Mouse (Mus musculus) bone marrow, adult 2 months (tissue): ENCODE measurements around the gene Gm4450. TPM values are rescaled to one million over a fixed set of nuclear protein-coding genes. Genes with fewer than 3 reads are reported as not detected.
A peak's percentile ranks its signal among the peaks of the same experiment; 100 is the strongest.
"Not testable (repeated sequence)": the region's sequence is repeated elsewhere in the genome, so short reads cannot be mapped to it uniquely, and the experiment has no call there.

ENCODE experiments used
- H3K27ac ChIP-seq: fragments of 200-500 bp; 2 replicates; pipeline ENCODE4 v1.5.1; 2012; ENCODE audit warnings: low read depth, mild to moderate bottlenecking, control low read depth, inconsistent platforms, low read length; ENCODE audit not compliant: control insufficient read depth, poor library complexity, insufficient read depth
- H3K4me1 ChIP-seq: fragments of 200-500 bp; 2 replicates; pipeline ENCODE4 v1.6.1; 2011; ENCODE audit warnings: low read length; ENCODE audit not compliant: control insufficient read depth, insufficient read depth
- H3K4me3 ChIP-seq: fragments of 200-500 bp; replicated peaks from 2 replicates; pipeline ENCODE3; 2011; ENCODE audit warnings: mild to moderate bottlenecking, low read depth, low read length, control low read depth; ENCODE audit not compliant: control insufficient read depth
- CTCF ChIP-seq: fragments of 200-500 bp; IDR thresholded peaks from 2 replicates; pipeline ENCODE4 v1.5.1; 2011; ENCODE audit warnings: low read length, control low read depth; ENCODE audit not compliant: control insufficient read depth, insufficient read depth
- POLR2A ChIP-seq: fragments of 200-500 bp; IDR thresholded peaks from 2 replicates; pipeline ENCODE4 v1.6.1; 2011; ENCODE audit warnings: low read depth, mild to moderate bottlenecking, control low read depth, low read length, borderline replicate concordance; ENCODE audit not compliant: control insufficient read depth
- WGBS: fragments of 180-500 bp; shearing (Covaris S2); methylation state at CpG from one replicate; pipeline ENCODE4 v1.1.7; 2018; 5-methylcytosine and 5-hydroxymethylcytosine counted together
- polyA plus RNA-seq: library from polyadenylated mRNA; stranded (reverse); fragments of >200 nt; gene quantifications from 2 replicates; pipeline ENCODE4 v1.2.4, GENCODE M21; 2011; ENCODE audit warnings: low replicate concordance; ENCODE audit not compliant: missing spikeins, insufficient read depth, insufficient read length

Gm4450 gene
- polyA plus RNA-seq, 1 experiment = 0.97 TPM

- peaks cover 6% of the 10 kb centered on the region for H3K4me1 ChIP-seq
These were observed 37.7 kb downstream of the Gm4450 start for GRCm38 (mm10) chr3:98418991-98419785.

GRCm38 (mm10) chr3:98417328-98417727 lies 39.6 kb downstream of the Gm4450 start:
- TF ChIP-seq POLR2A = no peak
- TF ChIP-seq CTCF = no peak
- Histone ChIP-seq H3K27ac (no peak overlapping the region), H3K4me3 (no peak overlapping the region), H3K4me1 (peaks cover 6% of the 10 kb centered on the region)
- WGBS = 5% methylated on average over 4 of the region's 4 CpGs

More at GRCm38 (mm10) chr3:98418991-98419785, 37.7 kb downstream of the Gm4450 start:
- TF ChIP-seq POLR2A = no peak
- TF ChIP-seq CTCF = no peak
- H3K4me3 ChIP-seq = no peak overlapping the region
- H3K27ac ChIP-seq = no peak overlapping the region
- 84% methylated on average over 6 of the region's 6 CpGs for WGBS

- H3K4me3 ChIP-seq = no peak overlapping the region
- H3K4me1 ChIP-seq = peaks cover 6% of the 10 kb centered on the region
- 28% methylated on average over 5 of the region's 5 CpGs for WGBS
- no peak overlapping the region for H3K27ac ChIP-seq
- no peak for TF ChIP-seq CTCF
- no peak for TF ChIP-seq POLR2A
These were observed 40.3 kb downstream of the Gm4450 start for GRCm38 (mm10) chr3:98416426-98417250.

GRCm38 (mm10) chr3:98414296-98414695 lies 42.6 kb downstream of the Gm4450 start:
- TF ChIP-seq CTCF (no peak), POLR2A (no peak)
- Histone ChIP-seq H3K4me1 (peaks cover 6% of the 10 kb centered on the region), H3K4me3 (no peak overlapping the region), H3K27ac (no peak overlapping the region)
- 51% methylated on average over 3 of the region's 3 CpGs for WGBS

GRCm38 (mm10) chr3:98413733-98414132 lies 43.2 kb downstream of the Gm4450 start:
- peaks cover 6% of the 10 kb centered on the region for H3K4me1 ChIP-seq
- no peak overlapping the region for H3K4me3 ChIP-seq
- no peak overlapping the region for H3K27ac ChIP-seq
- WGBS = 70% methylated on average over 2 of the region's 2 CpGs
- TF ChIP-seq CTCF = no peak
- no peak for TF ChIP-seq POLR2A

GRCm38 (mm10) chr3:98410619-98411580 lies 46.0 kb downstream of the Gm4450 start:
- H3K27ac ChIP-seq, H3K4me3 ChIP-seq, H3K4me1 ChIP-seq: not testable (repeated sequence)
- 83% methylated on average over 16 of the region's 27 CpGs for WGBS

GRCm38 (mm10) chr3:98407261-98407780 lies 49.6 kb downstream of the Gm4450 start:
- not testable (repeated sequence) for H3K4me3 ChIP-seq, H3K4me1 ChIP-seq, H3K27ac ChIP-seq
- 67% methylated on average over 5 of the region's 5 CpGs for WGBS

- H3K4me1 ChIP-seq, H3K4me3 ChIP-seq: not testable (repeated sequence)
- 40% methylated on average over 12 of the region's 12 CpGs for WGBS
- H3K27ac ChIP-seq = peak overlapping the region; percentile 65
These were observed 50.3 kb downstream of the Gm4450 start for GRCm38 (mm10) chr3:98406569-98407144.

GRCm38 (mm10) chr3:98405877-98406276 lies 51.0 kb downstream of the Gm4450 start:
- H3K27ac ChIP-seq, H3K4me3 ChIP-seq, H3K4me1 ChIP-seq: not testable (repeated sequence)
- WGBS = 87% methylated on average over 6 of the region's 6 CpGs

- WGBS = 85% methylated on average over 9 of the region's 9 CpGs
- H3K4me3 ChIP-seq, H3K4me1 ChIP-seq: not testable (repeated sequence)
These were observed 52.5 kb downstream of the Gm4450 start for GRCm38 (mm10) chr3:98404268-98404895.

More at GRCm38 (mm10) chr3:98404268-98404895, 52.5 kb downstream of the Gm4450 start:
- H3K27ac ChIP-seq = not testable (repeated sequence)
